Mouse (Mus musculus) stomach, postnatal 0 days (tissue): ENCODE measurements around the gene Paf1. TPM values are rescaled to one million over a fixed set of nuclear protein-coding genes. Genes with fewer than 3 reads are reported as not detected.

ENCODE experiments used
- ATAC-seq: fragments of 200-750 bp; cut with Nextera tagmentation; 2 replicates; pipeline ENCODE4 v1.8.0; 2017; ENCODE audit not compliant: low FRiP score, low TSS enrichment
- DNase-seq: peaks from one replicate; pipeline ENCODE4 v3.0.0-alpha.2; 2016; ENCODE audit warnings: low spot score
- H3K27ac ChIP-seq: fragments of 300-500 bp; sonication (generic); replicated peaks from 2 replicates; pipeline ENCODE4 v1.5.1; 2014; ENCODE audit warnings: mild to moderate bottlenecking, control low read depth
- H3K27me3 ChIP-seq: fragments of 300-500 bp; sonication (generic); 2 replicates; pipeline ENCODE4 v1.6.1; 2014; ENCODE audit warnings: low read length; ENCODE audit not compliant: control insufficient read depth, insufficient read depth
- H3K36me3 ChIP-seq: fragments of 300-500 bp; sonication (generic); 2 replicates; pipeline ENCODE4 v1.6.1; 2014; ENCODE audit warnings: low read length, mixed read lengths; ENCODE audit not compliant: control insufficient read depth, insufficient read depth
- H3K4me1 ChIP-seq: fragments of 300-500 bp; sonication (generic); replicated peaks from 2 replicates; pipeline ENCODE4 v1.6.1; 2014; ENCODE audit warnings: antibody characterized with exemption; ENCODE audit not compliant: control insufficient read depth, insufficient read depth
- H3K4me2 ChIP-seq: fragments of 300-500 bp; sonication (generic); replicated peaks from 2 replicates; pipeline ENCODE4 v1.6.1; 2014; ENCODE audit warnings: low read depth, mild to moderate bottlenecking, control low read depth, moderate library complexity
- H3K4me3 ChIP-seq: fragments of 300-500 bp; sonication (generic); 2 replicates; pipeline ENCODE4 v1.5.1; 2014; ENCODE audit warnings: low read depth, low read length, control low read depth
- H3K9ac ChIP-seq: fragments of 300-500 bp; sonication (generic); 2 replicates; pipeline ENCODE4 v1.6.1; 2014; ENCODE audit warnings: mild to moderate bottlenecking, low read length, control low read depth, mixed read lengths
- H3K9me3 ChIP-seq: fragments of 300-500 bp; sonication (generic); 2 replicates; pipeline ENCODE4 v1.6.1; 2016; ENCODE audit warnings: low read length; ENCODE audit not compliant: control insufficient read depth
- CTCF ChIP-seq: IDR thresholded peaks from 2 replicates; pipeline ENCODE4 v1.5.1; 2016; ENCODE audit warnings: antibody characterized with exemption, low read depth, mild to moderate bottlenecking, moderate library complexity
- EP300 ChIP-seq: optimal IDR thresholded peaks from 2 replicates; pipeline ENCODE3; 2016; ENCODE audit warnings: antibody characterized with exemption
- WGBS: fragments of 180-500 bp; shearing (Covaris S2); extraction: QIAGEN DNeasy Blood & Tissue Kit; methylation state at CpG from one replicate; pipeline ENCODE4 v1.1.7; 2014; 5-methylcytosine and 5-hydroxymethylcytosine counted together
- polyA plus RNA-seq: library from polyadenylated mRNA; unstranded; fragments of >200 nt; fragmentation: Nextera tagmentation; extraction: Ambion mirVana; gene quantifications from 2 replicates; pipeline ENCODE4 v1.2.1, GENCODE M21; 2015

Gene Paf1
- polyA plus RNA-seq, 1 experiment from 2014 or later = 35.9 TPM

GRCm38 (mm10) chr7:28444344-28444974 lies 51.7 kb downstream of the Paf1 start:
- H3K9me3 ChIP-seq = no peaks in the 10 kb centered on the region
- H3K27ac ChIP-seq = no peak overlapping the region
- DNase-seq (no peak), ATAC-seq (no peak)
- no peak overlapping the region for H3K4me2 ChIP-seq
- H3K4me1 ChIP-seq = no peaks in the 10 kb centered on the region
- WGBS = 80% methylated on average over 13 of the region's 13 CpGs
- no peaks in the 10 kb centered on the region for H3K36me3 ChIP-seq
- no peak overlapping the region for H3K9ac ChIP-seq
- TF ChIP-seq EP300 (no peak), CTCF (no peak)
- H3K4me3 ChIP-seq = no peak overlapping the region
- H3K27me3 ChIP-seq = no peaks in the 10 kb centered on the region

DNA sequence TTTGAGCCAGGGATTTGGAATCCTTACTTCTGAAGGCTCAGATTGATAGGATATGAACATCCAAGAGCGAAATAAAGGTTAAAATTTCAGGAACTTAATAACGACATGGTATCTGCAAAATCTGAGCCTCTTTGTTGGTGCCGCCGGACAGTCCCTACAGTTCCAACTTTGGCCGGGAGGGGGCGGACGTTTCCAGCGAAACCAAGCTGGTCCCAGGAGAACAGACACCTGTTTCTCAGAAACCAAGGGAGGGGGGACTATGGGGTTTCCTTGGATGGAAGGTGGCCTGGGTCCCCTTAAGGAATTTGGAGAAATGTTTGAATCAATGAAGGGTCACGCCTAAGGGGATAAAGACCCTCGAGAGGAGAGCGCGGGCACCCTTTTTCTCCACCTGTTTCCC lies 53.7 kb downstream of the Paf1 start:
- peak; percentile 82 for DNase-seq
- Histone ChIP-seq H3K4me2 (no peak overlapping the region), H3K36me3 (no peaks in the 10 kb centered on the region), H3K27me3 (no peaks in the 10 kb centered on the region), H3K27ac (no peak overlapping the region), H3K4me3 (no peak overlapping the region), H3K4me1 (no peaks in the 10 kb centered on the region), H3K9me3 (no peaks in the 10 kb centered on the region), H3K9ac (no peak overlapping the region)
- ATAC-seq = no peak
- 6% methylated on average over 12 of the region's 12 CpGs for WGBS
- TF ChIP-seq CTCF (peak; percentile 86), EP300 (no peak)

GRCm38 (mm10) chr7:28447101-28447830 lies 54.5 kb downstream of the Paf1 start:
- DNase-seq (no peak), ATAC-seq (no peak; the same call in 1 of the 2 replicates)
- WGBS = 28% methylated on average over 12 of the region's 12 CpGs
- no peak overlapping the region for H3K4me2 ChIP-seq
- H3K9me3 ChIP-seq = no peaks in the 10 kb centered on the region
- no peak for TF ChIP-seq CTCF
- no peak for TF ChIP-seq EP300
- H3K36me3 ChIP-seq = no peaks in the 10 kb centered on the region
- H3K27ac ChIP-seq = no peak overlapping the region
- no peak overlapping the region for H3K9ac ChIP-seq
- H3K4me1 ChIP-seq = no peaks in the 10 kb centered on the region
- H3K4me3 ChIP-seq = no peak overlapping the region
- no peaks in the 10 kb centered on the region for H3K27me3 ChIP-seq

DNA sequence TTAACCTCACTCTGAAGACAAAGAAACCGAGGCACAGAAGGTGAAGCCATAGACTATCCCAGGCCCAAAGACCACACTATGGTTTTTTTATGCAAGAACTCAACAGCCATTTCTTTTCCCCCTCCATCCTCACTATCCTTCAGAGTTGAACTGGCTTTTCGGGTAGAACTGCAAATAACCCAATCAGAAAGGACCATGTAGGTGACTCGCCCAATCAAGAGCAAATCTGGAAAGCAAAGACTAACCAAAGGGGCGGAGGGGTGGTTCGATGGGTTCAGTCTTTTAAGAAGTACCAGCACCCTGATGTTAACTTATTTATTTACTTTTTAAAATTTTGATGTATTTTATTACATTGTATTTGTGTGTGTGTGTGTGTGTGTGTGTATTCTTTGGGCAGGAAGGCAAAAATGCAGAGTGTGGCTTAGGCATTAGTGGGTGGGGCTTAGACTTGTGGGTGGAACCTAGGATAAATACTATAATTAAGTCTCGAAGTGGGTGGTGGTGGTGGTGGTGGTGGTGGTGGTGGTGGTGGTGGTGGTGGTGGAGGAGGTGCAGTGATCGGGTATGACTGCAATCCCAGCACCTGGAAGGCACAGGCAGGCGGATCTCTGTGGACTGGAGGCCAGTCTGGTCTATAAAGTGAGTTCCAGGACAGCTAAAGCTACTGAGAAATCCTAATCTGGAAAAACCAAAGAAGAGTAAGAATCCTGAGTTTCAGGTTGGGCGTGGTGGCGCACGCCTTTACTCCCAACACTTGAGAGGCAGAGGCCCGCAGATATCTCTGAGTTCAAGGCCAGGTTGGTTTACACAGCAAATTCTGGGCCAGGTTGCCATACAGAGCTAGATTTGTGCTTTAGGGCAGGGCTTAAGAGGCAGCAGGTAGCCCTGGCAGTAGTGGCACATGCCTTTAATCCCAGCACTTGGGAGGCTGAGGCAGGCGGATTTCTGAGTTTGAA lies 55.4 kb downstream of the Paf1 start:
- Histone ChIP-seq H3K9ac (no peak overlapping the region), H3K4me1 (0 out of 2 replicates have a peak, but pooled peaks cover 2% of the 10 kb centered on the region), H3K4me2 (no peak overlapping the region), H3K27me3 (no peaks in the 10 kb centered on the region), H3K9me3 (no peaks in the 10 kb centered on the region), H3K36me3 (no peaks in the 10 kb centered on the region), H3K27ac (no peak overlapping the region), H3K4me3 (no peak overlapping the region)
- 64% methylated on average over 13 of the region's 13 CpGs for WGBS
- ATAC-seq = no peak
- no peak for TF ChIP-seq CTCF
- TF ChIP-seq EP300 = no peak
- DNase-seq = no peak

Other genes with a start within 250 kb of the Paf1 start
- gene Fbl, start 223.2 kb upstream of the Paf1 start, polyA plus RNA-seq = 57.1 and 61.6 TPM in 2 replicates
- 4.6 and 5.7 TPM in 2 replicates for gene Dyrk1b, start 213.5 kb upstream of the Paf1 start, polyA plus RNA-seq
- gene Eid2, start 125.1 kb upstream of the Paf1 start, polyA plus RNA-seq = 4.5 and 4.8 TPM in 2 replicates
- gene Eid2b, start 115.2 kb upstream of the Paf1 start, polyA plus RNA-seq = 7.2 and 7.9 TPM in 2 replicates
- gene Selenov, start 101.8 kb upstream of the Paf1 start, polyA plus RNA-seq = 0.22 and 0.33 TPM in 2 replicates
- gene Dll3, start 90.7 kb upstream of the Paf1 start, polyA plus RNA-seq = 0.92 and 0.96 TPM in 2 replicates
- 69.4 and 69.6 TPM in 2 replicates for gene Timm50, start 80.9 kb upstream of the Paf1 start, polyA plus RNA-seq
- gene Supt5, start 54.2 kb upstream of the Paf1 start, polyA plus RNA-seq = 31.5 and 35.7 TPM in 2 replicates
- gene Rps16, start 42.3 kb upstream of the Paf1 start, polyA plus RNA-seq = 880 and 955 TPM in 2 replicates
- gene Plekhg2, start 20.4 kb upstream of the Paf1 start, polyA plus RNA-seq = 13.4 and 15.1 TPM in 2 replicates
- 29.1 and 29.4 TPM in 2 replicates for gene Zfp36, start 12.7 kb upstream of the Paf1 start, polyA plus RNA-seq
- 27.5 and 28.3 TPM in 2 replicates for gene Med29, start 243 bp upstream of the Paf1 start, polyA plus RNA-seq
- gene Gmfg, start 44.5 kb downstream of the Paf1 start, polyA plus RNA-seq = 18.9 and 23.1 TPM in 2 replicates
- gene Lrfn1, start 59.0 kb downstream of the Paf1 start, polyA plus RNA-seq = 0.96 and 1.3 TPM in 2 replicates
- not detected in 2 replicates for gene Ifnl2, start 117.5 kb downstream of the Paf1 start, polyA plus RNA-seq
- gene Ifnl3, start 129.9 kb downstream of the Paf1 start, polyA plus RNA-seq = not detected in 2 replicates
- gene Sycn, start 147.9 kb downstream of the Paf1 start, polyA plus RNA-seq = 87.1 and 87.6 TPM in 2 replicates
- 20.1 and 27.2 TPM in 2 replicates for gene Nccrp1, start 154.3 kb downstream of the Paf1 start, polyA plus RNA-seq
- 9.8 and 12.0 TPM in 2 replicates for gene Samd4b, start 205.2 kb downstream of the Paf1 start, polyA plus RNA-seq
- gene Pak4, start 205.2 kb downstream of the Paf1 start, polyA plus RNA-seq = 33.9 and 34.1 TPM in 2 replicates
- gene Acp7, start 238.4 kb downstream of the Paf1 start, polyA plus RNA-seq = 10.9 and 12.4 TPM in 2 replicates